Mouse (Mus musculus) G1E (cell line): ENCODE measurements around the gene Paox.

Experiments used
- CTCF ChIP-seq: IDR thresholded peaks from 2 replicates; pipeline ENCODE4 v1.5.1; 2012; ENCODE audit warnings: low read depth, low read length, inconsistent platforms, mixed read lengths
- GATA1 ChIP-seq: IDR thresholded peaks from 2 replicates; pipeline ENCODE4 v1.6.1; 2012; ENCODE audit warnings: borderline replicate concordance, low read length, inconsistent platforms, mixed read lengths
- GATA2 ChIP-seq: IDR thresholded peaks from 2 replicates; pipeline ENCODE4 v1.6.1; 2012; ENCODE audit warnings: low read depth, low read length, inconsistent platforms, borderline replicate concordance
- TAL1 ChIP-seq: conservative IDR thresholded peaks from 2 replicates; pipeline ENCODE4 v1.6.1; 2012; ENCODE audit warnings: low read depth, low read length, inconsistent platforms, mixed read lengths

GRCm38 (mm10) chr7:140098466-140098865 lies 17.1 kb upstream of the Paox start:
- TF ChIP-seq GATA1: no peak
- no peak for TF ChIP-seq CTCF
- TF ChIP-seq TAL1: no peak
- no peak for TF ChIP-seq GATA2
